Mouse (Mus musculus) limb, embryonic 14.5 days (tissue): ENCODE measurements at regions not wholly inside any gene's neighbourhood (a gene's known extent, or its start where the extent isn't known, plus 50 kb on each side); places are given as distances from the start of the nearest gene placed in this dataset.

Experiments used
- ATAC-seq: fragments of 200-750 bp; cut with Nextera tagmentation; 2 replicates; pipeline ENCODE4 v1.8.0; 2017; ENCODE audit warnings: low read depth, moderate number of reproducible peaks, moderate TSS enrichment; ENCODE audit not compliant: low FRiP score
- DNase-seq: peaks from one replicate; pipeline ENCODE4 v3.0.0-alpha.2; 2015; ENCODE audit warnings: low spot score
- H3K27ac ChIP-seq: fragments of 300-500 bp; sonication (generic); replicated peaks from 2 replicates; pipeline ENCODE4 v1.5.1; 2014; ENCODE audit warnings: low read depth, mild to moderate bottlenecking, low read length, moderate library complexity, mixed read lengths
- H3K27me3 ChIP-seq: fragments of 300-500 bp; sonication (generic); 2 replicates; pipeline ENCODE4 v1.6.1; 2014; ENCODE audit warnings: low read length, mixed read lengths; ENCODE audit not compliant: control insufficient read depth, insufficient read depth
- H3K36me3 ChIP-seq: fragments of 300-500 bp; sonication (generic); 2 replicates; pipeline ENCODE4 v1.6.1; 2014; ENCODE audit warnings: mild to moderate bottlenecking, low read length, moderate library complexity, mixed read lengths; ENCODE audit not compliant: control insufficient read depth, insufficient read depth
- H3K4me1 ChIP-seq: fragments of 300-500 bp; sonication (generic); 2 replicates; pipeline ENCODE4 v1.6.1; 2014; ENCODE audit warnings: antibody characterized with exemption, low read length, mixed read lengths; ENCODE audit not compliant: control insufficient read depth, insufficient read depth
- H3K4me2 ChIP-seq: fragments of 300-500 bp; sonication (generic); replicated peaks from 2 replicates; pipeline ENCODE4 v1.6.1; 2014; ENCODE audit warnings: low read depth, mild to moderate bottlenecking, low read length, moderate library complexity; ENCODE audit not compliant: severe bottlenecking
- H3K4me3 ChIP-seq: fragments of 300-500 bp; sonication (generic); replicated peaks from 2 replicates; pipeline ENCODE4 v1.5.1; 2014; ENCODE audit warnings: low read length
- H3K9ac ChIP-seq: fragments of 300-500 bp; sonication (generic); 2 replicates; pipeline ENCODE4 v1.6.1; 2014; ENCODE audit warnings: mild to moderate bottlenecking, low read depth, low read length, moderate library complexity; ENCODE audit not compliant: severe bottlenecking
- H3K9me3 ChIP-seq: fragments of 300-500 bp; sonication (generic); 2 replicates; pipeline ENCODE4 v1.6.1; 2016; ENCODE audit warnings: low read length; ENCODE audit not compliant: control insufficient read depth
- POLR2A ChIP-seq: fragments of 200-500 bp; IDR thresholded peaks from 2 replicates; pipeline ENCODE4 v1.8.0; 2012; ENCODE audit warnings: inconsistent platforms, mild to moderate bottlenecking, moderate library complexity, borderline replicate concordance; ENCODE audit not compliant: insufficient read depth, insufficient read length; ENCODE audit errors: extremely low read depth
- WGBS: fragments of 180-500 bp; shearing (Covaris S2); extraction: QIAGEN DNeasy Blood & Tissue Kit; methylation state at CpG from one replicate; pipeline ENCODE4 v1.1.7; 2014; 5-methylcytosine and 5-hydroxymethylcytosine counted together

DNA sequence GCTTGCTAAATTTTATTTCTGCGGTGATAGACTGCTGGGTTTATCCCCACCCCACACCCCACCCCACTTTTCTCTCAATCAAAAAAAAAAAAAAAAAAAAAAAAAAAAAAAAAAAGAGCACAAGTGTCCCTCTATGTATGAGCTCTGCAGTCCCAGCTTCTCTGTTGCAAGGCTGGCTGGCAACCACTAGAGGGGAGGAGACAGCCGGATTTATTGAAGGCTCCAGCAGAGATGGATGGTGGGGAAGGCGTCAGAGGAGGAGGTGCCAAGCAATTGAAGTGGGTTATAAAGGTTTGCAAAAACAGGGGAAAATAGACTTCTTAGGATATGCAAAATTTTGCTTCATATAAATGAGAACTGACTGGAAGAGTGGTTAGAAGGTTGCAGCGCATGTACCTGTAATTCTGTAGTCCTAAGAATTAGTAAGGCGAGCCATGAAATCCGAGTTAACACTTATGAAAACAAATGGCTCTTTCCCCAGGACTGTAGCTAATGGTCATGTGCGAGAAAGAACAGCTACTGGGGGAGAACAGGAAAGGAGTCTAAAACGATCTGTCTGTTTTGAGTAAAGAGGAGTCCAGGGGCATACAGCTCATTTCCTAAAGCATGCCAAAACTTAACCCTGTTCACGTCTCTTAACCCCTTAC, 885.1 kb upstream of the Pou3f3 start:
- 5% methylated on average over 9 of the region's 9 CpGs for WGBS
- H3K9me3 ChIP-seq = no peaks in the 10 kb centered on the region
- peak; percentile 90 for ATAC-seq

DNA sequence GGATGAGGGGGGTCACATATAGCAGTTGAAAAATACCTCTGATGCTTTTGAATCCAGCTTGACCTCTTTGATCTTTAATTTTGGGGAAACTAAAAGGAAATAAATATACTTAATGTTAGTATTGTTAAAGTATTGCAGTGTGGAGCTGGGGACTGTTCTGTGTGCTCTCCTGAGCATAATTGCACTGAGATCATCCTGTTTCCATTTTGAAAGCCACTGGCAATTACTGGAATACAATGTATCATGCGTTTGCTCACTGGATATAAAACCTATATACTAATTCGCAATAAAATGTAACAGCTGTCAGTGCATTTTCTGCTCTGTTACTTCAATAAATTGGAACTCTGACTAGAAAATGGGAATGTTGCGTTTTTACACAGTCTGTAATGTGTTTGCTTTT, 884.4 kb upstream of the Pou3f3 start:
- no peak for ATAC-seq
- H3K9me3 ChIP-seq = no peaks in the 10 kb centered on the region
- TF ChIP-seq POLR2A = no peak
- H3K4me2 ChIP-seq = no peak overlapping the region
- H3K4me1 ChIP-seq = no peaks in the 10 kb centered on the region
- no peak for DNase-seq
- no peak overlapping the region for H3K27ac ChIP-seq
- WGBS = 57% methylated on average over 3 of the region's 3 CpGs
- no peaks in the 10 kb centered on the region for H3K36me3 ChIP-seq
- H3K9ac ChIP-seq = no peak overlapping the region
- H3K4me3 ChIP-seq = no peak overlapping the region
- no peaks in the 10 kb centered on the region for H3K27me3 ChIP-seq

More for the DNA sequence above, 885.1 kb upstream of the Pou3f3 start:
- Histone ChIP-seq H3K4me1 (no peaks in the 10 kb centered on the region), H3K9ac (no peak overlapping the region), H3K27me3 (no peaks in the 10 kb centered on the region), H3K27ac (no peak overlapping the region), H3K4me2 (peak overlapping the region; percentile 36), H3K4me3 (peak overlapping the region; percentile 9), H3K36me3 (no peaks in the 10 kb centered on the region)
- peak; percentile 81 for DNase-seq
- no peak for TF ChIP-seq POLR2A

- Histone ChIP-seq H3K9ac (no peak overlapping the region), H3K27ac (no peak overlapping the region), H3K4me2 (no peak overlapping the region), H3K4me3 (no peak overlapping the region), H3K9me3 (no peaks in the 10 kb centered on the region), H3K36me3 (no peaks in the 10 kb centered on the region), H3K4me1 (no peaks in the 10 kb centered on the region), H3K27me3 (no peaks in the 10 kb centered on the region)
- ATAC-seq = no peak
- WGBS = 40% methylated on average over 7 of the region's 7 CpGs
- no peak for TF ChIP-seq POLR2A
- DNase-seq = no peak
Measured at GRCm38 (mm10) chr1:41812071-41812470, 883.5 kb upstream of the Pou3f3 start.

DNA sequence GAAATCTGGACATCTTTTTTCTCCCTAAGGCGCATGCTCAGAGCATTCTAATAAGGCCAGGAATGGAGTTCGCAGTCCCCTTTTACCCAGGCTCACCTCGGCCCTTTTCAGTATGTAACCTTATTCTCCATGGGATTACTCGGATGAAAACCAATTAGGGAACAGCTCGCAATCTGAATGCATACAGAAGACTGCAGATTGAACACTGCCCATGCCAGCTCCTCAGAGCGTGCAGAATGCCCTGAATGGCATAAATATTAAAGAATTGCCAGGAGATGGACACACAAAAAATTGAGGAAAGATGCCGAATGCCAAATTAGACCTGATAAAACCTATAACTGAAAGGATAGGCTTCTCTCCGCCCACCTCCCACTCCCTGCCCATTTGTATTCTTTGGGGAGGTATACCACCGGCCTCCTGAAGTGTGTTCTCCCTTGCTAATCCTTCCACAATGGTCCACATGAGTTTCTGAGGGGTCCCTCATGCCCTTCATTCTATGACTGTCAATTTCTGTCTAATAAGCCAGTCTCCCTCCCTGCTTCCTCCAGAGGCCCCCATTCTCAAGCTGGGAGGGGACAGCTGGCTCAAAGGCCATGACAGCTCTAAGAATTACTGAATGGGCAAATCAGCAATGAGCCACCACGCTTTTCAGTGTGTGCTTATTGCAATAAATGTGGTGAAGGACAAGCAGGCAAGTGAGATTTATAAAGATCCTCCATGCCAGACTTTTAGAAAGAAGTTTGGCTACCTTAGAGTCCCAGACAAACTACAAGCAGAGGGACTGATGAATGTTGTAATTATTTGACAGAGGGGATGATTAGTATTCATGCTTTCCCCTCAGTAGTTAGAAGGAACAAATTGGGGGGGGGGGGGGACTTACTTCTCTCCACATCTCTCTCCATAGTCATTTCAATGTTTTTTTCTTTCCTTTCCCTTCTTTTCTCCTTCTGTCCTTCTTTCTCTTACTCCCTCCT, 881.2 kb upstream of the Pou3f3 start:
- H3K27me3 ChIP-seq = no peaks in the 10 kb centered on the region
- no peak overlapping the region for H3K4me2 ChIP-seq
- no peaks in the 10 kb centered on the region for H3K4me1 ChIP-seq
- TF ChIP-seq POLR2A = no peak
- H3K9me3 ChIP-seq = no peaks in the 10 kb centered on the region
- DNase-seq (no peak), ATAC-seq (no peak)
- no peak overlapping the region for H3K27ac ChIP-seq
- no peak overlapping the region for H3K4me3 ChIP-seq
- no peak overlapping the region for H3K9ac ChIP-seq
- 73% methylated on average over 10 of the region's 10 CpGs for WGBS
- no peaks in the 10 kb centered on the region for H3K36me3 ChIP-seq

DNA sequence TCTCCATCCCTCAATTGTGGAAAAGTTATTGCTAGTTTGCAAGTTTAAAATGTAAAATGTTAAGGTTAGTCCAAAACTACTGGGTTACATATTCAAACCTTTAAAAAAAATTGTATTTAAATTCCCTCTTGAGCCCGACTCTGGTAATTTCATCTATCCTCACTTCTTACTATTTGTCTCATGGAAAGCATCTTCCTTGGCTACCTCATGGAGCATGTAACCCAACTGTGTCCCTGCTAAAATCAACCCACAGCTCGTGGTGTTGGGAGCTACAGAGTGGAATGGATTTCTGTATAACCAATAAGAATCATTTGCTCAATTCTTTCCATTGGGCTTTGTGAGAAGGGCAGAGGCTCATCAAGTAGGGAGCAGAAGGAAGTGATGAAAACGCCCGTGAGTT, 880.5 kb upstream of the Pou3f3 start:
- H3K4me2 ChIP-seq = no peak overlapping the region
- DNase-seq = no peak
- TF ChIP-seq POLR2A = no peak
- no peaks in the 10 kb centered on the region for H3K27me3 ChIP-seq
- no peaks in the 10 kb centered on the region for H3K9me3 ChIP-seq
- no peaks in the 10 kb centered on the region for H3K4me1 ChIP-seq
- H3K4me3 ChIP-seq = no peak overlapping the region
- no peak overlapping the region for H3K27ac ChIP-seq
- WGBS = 79% methylated on average over 4 of the region's 4 CpGs
- H3K9ac ChIP-seq = no peak overlapping the region
- H3K36me3 ChIP-seq = no peaks in the 10 kb centered on the region
- no peak for ATAC-seq
